Mouse (Mus musculus): ENCODE data around the gene Atp8a2.

DNA sequence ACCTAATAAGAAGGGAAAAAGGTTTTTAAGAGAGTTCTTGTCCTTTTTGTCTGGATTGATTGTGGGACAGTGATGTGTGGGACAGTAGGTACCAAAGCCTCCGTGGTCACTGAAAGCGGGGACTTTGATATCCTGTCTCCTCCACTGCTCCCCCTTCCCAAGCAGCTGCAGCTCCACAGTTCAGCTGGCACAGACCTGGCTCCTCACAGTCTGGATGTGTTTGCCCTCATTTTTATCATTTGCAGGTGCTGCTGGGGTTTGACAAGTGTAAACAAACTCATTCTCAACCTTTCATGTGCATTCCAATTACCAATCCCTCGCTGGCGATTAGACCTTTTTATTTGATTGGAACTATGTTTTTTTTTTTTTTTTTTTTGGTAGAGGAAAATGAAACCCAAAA, 390.8 kb downstream of the Atp8a2 start:
- TF ChIP-seq CTCF (IDR thresholded peaks at IDR 0.05) (no peak), POLR2A (IDR thresholded peaks at IDR 0.05; ENCODE audit: insufficient read depth, low read depth, low read length) (no peak)
